Mouse (Mus musculus): ENCODE data around the gene Lin52. TPM values are rescaled to one million over a fixed set of nuclear protein-coding genes. Genes with fewer than 3 reads are reported as not detected.

Lin52 gene
- polyA plus RNA-seq, 1 experiment: 29.5 TPM

GRCm38 (mm10) chr12:84442526-84442925 lies 8.7 kb upstream of the Lin52 start:
- H3K9me3 ChIP-seq (replicated peaks; ENCODE audit: control insufficient read depth, insufficient read depth, low read length, poor library complexity, severe bottlenecking): no peaks in the 10 kb centered on the region
- H3K4me1 ChIP-seq (ENCODE audit: control insufficient read depth, insufficient read depth, low read length): no peaks in the 10 kb centered on the region
- H3K27ac ChIP-seq (ENCODE audit: insufficient read depth, low read length): no peak overlapping the region
- no peaks in the 10 kb centered on the region for H3K36me3 ChIP-seq (ENCODE audit: control insufficient read depth, insufficient read depth, low read length, poor library complexity, severe bottlenecking)
- no peak overlapping the region for H3K9ac ChIP-seq (ENCODE audit: low read depth, poor library complexity, severe bottlenecking)
- H3K4me3 ChIP-seq (ENCODE audit: low read depth, low read length): no peak overlapping the region
- TF ChIP-seq POLR2A (IDR thresholded peaks at IDR 0.05; ENCODE audit: insufficient read depth, low read length): no peak
- TF ChIP-seq CTCF (IDR thresholded peaks at IDR 0.05; ENCODE audit: low read depth, low read length): no peak
- TF ChIP-seq EP300 (IDR thresholded peaks at IDR 0.05; ENCODE audit: insufficient read depth, low read depth, low read length): no peak
- H3K27me3 ChIP-seq (ENCODE audit: control insufficient read depth, insufficient read depth, low read length, poor library complexity, severe bottlenecking): no peaks in the 10 kb centered on the region

GRCm38 (mm10) chr12:84447386-84447785 lies 3.8 kb upstream of the Lin52 start:
- no peaks in the 10 kb centered on the region for H3K27me3 ChIP-seq (ENCODE audit: control insufficient read depth, insufficient read depth, low read length, poor library complexity, severe bottlenecking)
- no peaks in the 10 kb centered on the region for H3K36me3 ChIP-seq (ENCODE audit: control insufficient read depth, insufficient read depth, low read length, poor library complexity, severe bottlenecking)
- H3K4me3 ChIP-seq (ENCODE audit: low read depth, low read length): no peak overlapping the region
- H3K27ac ChIP-seq (ENCODE audit: insufficient read depth, low read length): no peak overlapping the region
- TF ChIP-seq POLR2A (IDR thresholded peaks at IDR 0.05; ENCODE audit: insufficient read depth, low read length) (no peak), EP300 (IDR thresholded peaks at IDR 0.05; ENCODE audit: insufficient read depth, low read depth, low read length) (no peak), CTCF (IDR thresholded peaks at IDR 0.05; ENCODE audit: low read depth, low read length) (no peak)
- H3K9ac ChIP-seq (ENCODE audit: low read depth, poor library complexity, severe bottlenecking): no peak overlapping the region
- H3K9me3 ChIP-seq (replicated peaks; ENCODE audit: control insufficient read depth, insufficient read depth, low read length, poor library complexity, severe bottlenecking): no peaks in the 10 kb centered on the region
- no peaks in the 10 kb centered on the region for H3K4me1 ChIP-seq (ENCODE audit: control insufficient read depth, insufficient read depth, low read length)

DNA sequence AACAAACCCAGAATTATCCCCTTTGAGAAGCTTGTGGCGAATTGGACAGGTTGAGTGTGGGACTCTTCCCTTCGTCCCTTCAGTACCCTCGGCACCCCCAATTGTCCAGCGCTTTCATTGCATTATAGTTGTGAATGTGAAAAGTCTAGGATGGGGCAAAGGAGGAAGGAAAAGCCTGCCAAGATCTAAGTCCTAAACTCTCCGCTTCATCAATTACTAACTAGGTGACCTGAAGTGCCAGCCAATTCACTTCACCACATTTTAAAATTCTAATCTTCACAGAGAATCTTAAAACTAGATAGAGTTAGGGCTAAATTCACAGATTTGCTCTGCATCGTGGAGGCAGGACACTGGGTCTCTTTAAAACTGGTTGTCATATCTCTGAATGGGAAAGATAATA lies 3.0 kb upstream of the Lin52 start:
- no peak overlapping the region for H3K4me3 ChIP-seq (ENCODE audit: low read depth, low read length)
- H3K4me1 ChIP-seq (ENCODE audit: control insufficient read depth, insufficient read depth, low read length): no peaks in the 10 kb centered on the region
- H3K9ac ChIP-seq (ENCODE audit: low read depth, poor library complexity, severe bottlenecking): no peak overlapping the region
- no peak for TF ChIP-seq EP300 (IDR thresholded peaks at IDR 0.05; ENCODE audit: insufficient read depth, low read depth, low read length)
- TF ChIP-seq POLR2A (IDR thresholded peaks at IDR 0.05; ENCODE audit: insufficient read depth, low read length): no peak
- no peak for TF ChIP-seq CTCF (IDR thresholded peaks at IDR 0.05; ENCODE audit: low read depth, low read length)
- no peak overlapping the region for H3K27ac ChIP-seq (ENCODE audit: insufficient read depth, low read length)
- no peaks in the 10 kb centered on the region for H3K9me3 ChIP-seq (replicated peaks; ENCODE audit: control insufficient read depth, insufficient read depth, low read length, poor library complexity, severe bottlenecking)
- H3K27me3 ChIP-seq (ENCODE audit: control insufficient read depth, insufficient read depth, low read length, poor library complexity, severe bottlenecking): no peaks in the 10 kb centered on the region
- no peaks in the 10 kb centered on the region for H3K36me3 ChIP-seq (ENCODE audit: control insufficient read depth, insufficient read depth, low read length, poor library complexity, severe bottlenecking)

GRCm38 (mm10) chr12:84449887-84450286 lies 1.3 kb upstream of the Lin52 start:
- Histone ChIP-seq H3K36me3 (ENCODE audit: control insufficient read depth, insufficient read depth, low read length, poor library complexity, severe bottlenecking) (no peaks in the 10 kb centered on the region), H3K9ac (ENCODE audit: low read depth, poor library complexity, severe bottlenecking) (peak overlapping the region; percentile 26), H3K4me1 (ENCODE audit: control insufficient read depth, insufficient read depth, low read length) (no peaks in the 10 kb centered on the region), H3K9me3 (replicated peaks; ENCODE audit: control insufficient read depth, insufficient read depth, low read length, poor library complexity, severe bottlenecking) (no peaks in the 10 kb centered on the region), H3K27me3 (ENCODE audit: control insufficient read depth, insufficient read depth, low read length, poor library complexity, severe bottlenecking) (no peaks in the 10 kb centered on the region), H3K4me3 (ENCODE audit: low read depth, low read length) (no peak overlapping the region), H3K27ac (ENCODE audit: insufficient read depth, low read length) (no peak overlapping the region)
- no peak for TF ChIP-seq EP300 (IDR thresholded peaks at IDR 0.05; ENCODE audit: insufficient read depth, low read depth, low read length)
- no peak for TF ChIP-seq POLR2A (IDR thresholded peaks at IDR 0.05; ENCODE audit: insufficient read depth, low read length)

- no peaks in the 10 kb centered on the region for H3K27me3 ChIP-seq (ENCODE audit: control insufficient read depth, insufficient read depth, low read length, poor library complexity, severe bottlenecking)
- no peak overlapping the region for H3K27ac ChIP-seq (ENCODE audit: insufficient read depth, low read length)
- peak overlapping the region; percentile 26 for H3K9ac ChIP-seq (ENCODE audit: low read depth, poor library complexity, severe bottlenecking)
- no peaks in the 10 kb centered on the region for H3K9me3 ChIP-seq (replicated peaks; ENCODE audit: control insufficient read depth, insufficient read depth, low read length, poor library complexity, severe bottlenecking)
- H3K36me3 ChIP-seq (ENCODE audit: control insufficient read depth, insufficient read depth, low read length, poor library complexity, severe bottlenecking): no peaks in the 10 kb centered on the region
- no peak for TF ChIP-seq EP300 (IDR thresholded peaks at IDR 0.05; ENCODE audit: insufficient read depth, low read depth, low read length)
- TF ChIP-seq POLR2A (IDR thresholded peaks at IDR 0.05; ENCODE audit: insufficient read depth, low read length): no peak
- no peak for TF ChIP-seq CTCF (IDR thresholded peaks at IDR 0.05; ENCODE audit: low read depth, low read length)
- peak overlapping the region; percentile 90 for H3K4me3 ChIP-seq (ENCODE audit: low read depth, low read length)
- no peaks in the 10 kb centered on the region for H3K4me1 ChIP-seq (ENCODE audit: control insufficient read depth, insufficient read depth, low read length)
Observed at GRCm38 (mm10) chr12:84450351-84450717, 888 bp upstream of the Lin52 start.

DNA sequence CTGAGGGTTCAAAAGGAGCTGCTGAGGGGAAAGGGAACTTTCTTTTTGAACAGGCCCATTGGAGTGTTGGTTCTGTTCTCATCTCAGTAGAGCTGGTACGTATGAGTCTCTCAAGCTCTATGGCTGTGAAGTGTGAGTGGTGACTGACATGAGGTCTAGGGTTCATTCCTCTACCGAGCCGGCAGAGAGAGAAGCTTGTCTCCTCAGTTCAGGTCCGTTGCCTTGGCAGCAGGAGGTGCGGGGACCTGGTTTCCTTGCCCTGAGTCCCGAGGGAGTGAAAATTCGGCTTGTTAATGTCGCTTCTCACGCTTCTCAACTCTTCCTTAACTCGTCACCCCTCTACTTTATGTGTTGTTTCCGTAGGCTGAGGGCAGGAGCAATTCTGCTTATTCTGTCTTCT lies 579 bp downstream of the Lin52 start:
- peak overlapping the region; percentile 91 for H3K9ac ChIP-seq (ENCODE audit: low read depth, poor library complexity, severe bottlenecking)
- peak overlapping the region; percentile 97 for H3K4me3 ChIP-seq (ENCODE audit: low read depth, low read length)
- no peaks in the 10 kb centered on the region for H3K4me1 ChIP-seq (ENCODE audit: control insufficient read depth, insufficient read depth, low read length)
- H3K36me3 ChIP-seq (ENCODE audit: control insufficient read depth, insufficient read depth, low read length, poor library complexity, severe bottlenecking): peaks cover 2% of the 10 kb centered on the region; the same call in 1 of the 2 replicates
- TF ChIP-seq EP300 (IDR thresholded peaks at IDR 0.05; ENCODE audit: insufficient read depth, low read depth, low read length): no peak
- TF ChIP-seq POLR2A (IDR thresholded peaks at IDR 0.05; ENCODE audit: insufficient read depth, low read length): no peak
- TF ChIP-seq CTCF (IDR thresholded peaks at IDR 0.05; ENCODE audit: low read depth, low read length): no peak
- H3K27me3 ChIP-seq (ENCODE audit: control insufficient read depth, insufficient read depth, low read length, poor library complexity, severe bottlenecking): no peaks in the 10 kb centered on the region
- H3K9me3 ChIP-seq (replicated peaks; ENCODE audit: control insufficient read depth, insufficient read depth, low read length, poor library complexity, severe bottlenecking): no peaks in the 10 kb centered on the region
- peak overlapping the region; percentile 8; the same call in 1 of the 2 replicates for H3K27ac ChIP-seq (ENCODE audit: insufficient read depth, low read length)
